Mouse (Mus musculus) lung, postnatal 0 days (tissue): ENCODE measurements around the gene Flad1. TPM values are rescaled to one million over a fixed set of nuclear protein-coding genes. Genes with fewer than 3 reads are reported as not detected.
A peak's percentile ranks its signal among the peaks of the same experiment; 100 is the strongest.

Experiments used
- ATAC-seq: fragments of 200-750 bp; cut with Nextera tagmentation; 2 replicates; pipeline ENCODE4 v1.8.0; 2017; ENCODE audit warnings: moderate library complexity
- DNase-seq: peaks from one replicate; pipeline ENCODE4 v3.0.0-alpha.2; 2016; ENCODE audit warnings: low spot score
- H3K27ac ChIP-seq: fragments of 300-500 bp; sonication (generic); 2 replicates; pipeline ENCODE4 v1.5.1; 2014; ENCODE audit warnings: antibody characterized with exemption, mild to moderate bottlenecking, low read length, mixed read lengths
- H3K27me3 ChIP-seq: fragments of 300-500 bp; sonication (generic); replicated peaks from 2 replicates; pipeline ENCODE4 v1.6.1; 2014; ENCODE audit warnings: low read length, mixed read lengths; ENCODE audit not compliant: insufficient read depth
- H3K36me3 ChIP-seq: fragments of 300-500 bp; sonication (generic); 2 replicates; pipeline ENCODE4 v1.6.1; 2014; ENCODE audit warnings: low read length, mixed read lengths; ENCODE audit not compliant: insufficient read depth
- H3K4me1 ChIP-seq: fragments of 300-500 bp; sonication (generic); 2 replicates; pipeline ENCODE4 v1.6.1; 2014; ENCODE audit warnings: antibody characterized with exemption, low read depth, low read length, mixed read lengths; ENCODE audit not compliant: insufficient read depth
- H3K4me2 ChIP-seq: fragments of 300-500 bp; sonication (generic); replicated peaks from 2 replicates; pipeline ENCODE4 v1.6.1; 2014; ENCODE audit warnings: low read depth, mild to moderate bottlenecking, low read length, moderate library complexity, mixed read lengths
- H3K4me3 ChIP-seq: fragments of 300-500 bp; sonication (generic); 2 replicates; pipeline ENCODE4 v1.5.1; 2014; ENCODE audit warnings: low read depth, low read length
- H3K9ac ChIP-seq: fragments of 300-500 bp; sonication (generic); replicated peaks from 2 replicates; pipeline ENCODE4 v1.6.1; 2014; ENCODE audit warnings: low read depth, mild to moderate bottlenecking
- H3K9me3 ChIP-seq: fragments of 300-500 bp; sonication (generic); 2 replicates; pipeline ENCODE4 v1.6.1; 2016; ENCODE audit warnings: low read length, mixed read lengths
- CTCF ChIP-seq: IDR thresholded peaks from 2 replicates; pipeline ENCODE4 v1.5.1; 2016; ENCODE audit warnings: antibody characterized with exemption, mild to moderate bottlenecking
- EP300 ChIP-seq: IDR thresholded peaks from 2 replicates; pipeline ENCODE4 v1.6.1; 2016; ENCODE audit warnings: antibody characterized with exemption, mild to moderate bottlenecking, control low read depth
- WGBS: fragments of 180-500 bp; shearing (Covaris S2); extraction: QIAGEN DNeasy Blood & Tissue Kit; methylation state at CpG from one replicate; pipeline ENCODE4 v1.1.7; 2014; 5-methylcytosine and 5-hydroxymethylcytosine counted together
- polyA plus RNA-seq: library from polyadenylated mRNA; unstranded; fragments of >200 nt; fragmentation: Nextera tagmentation; extraction: Ambion mirVana; gene quantifications from 2 replicates; pipeline ENCODE4 v1.2.1, GENCODE M21; 2015

The Flad1 gene
- polyA plus RNA-seq, 1 experiment from 2014 or later = 17.9 TPM

GRCm38 (mm10) chr3:89417840-89418169, 6.1 kb upstream of the Flad1 start:
- no peak overlapping the region for H3K9ac ChIP-seq
- peak overlapping the region; percentile 71 for H3K4me3 ChIP-seq
- peaks cover 15% of the 10 kb centered on the region; the same call in 1 of the 2 replicates for H3K4me1 ChIP-seq
- no peaks in the 10 kb centered on the region for H3K9me3 ChIP-seq
- DNase-seq = no peak
- H3K27me3 ChIP-seq = no peaks in the 10 kb centered on the region
- WGBS = 1% methylated on average over 20 of the region's 20 CpGs
- TF ChIP-seq EP300 (no peak), CTCF (no peak)
- H3K4me2 ChIP-seq = peak overlapping the region; percentile 87
- ATAC-seq = no peak
- no peaks in the 10 kb centered on the region for H3K36me3 ChIP-seq
- H3K27ac ChIP-seq = peak overlapping the region; percentile 38; the same call in 1 of the 2 replicates

DNA sequence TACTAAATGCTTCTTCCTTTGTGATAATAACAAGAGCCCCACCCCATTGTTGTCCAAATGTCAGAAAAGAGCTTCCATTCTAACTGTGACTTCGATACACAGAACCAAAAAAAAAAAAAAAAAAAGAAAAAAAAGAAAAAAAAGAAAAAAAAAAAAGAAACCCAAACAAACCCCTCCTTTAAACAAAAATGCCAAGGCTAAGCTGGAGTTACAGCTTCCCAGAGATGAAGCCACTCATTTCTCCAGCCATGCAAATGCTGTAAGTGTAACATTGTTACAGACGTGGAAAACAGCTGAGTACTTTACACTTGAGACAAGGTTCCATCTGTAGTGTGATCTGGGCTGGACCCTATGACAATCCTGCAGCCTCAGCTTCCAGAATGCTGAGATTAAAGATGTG, 5.5 kb upstream of the Flad1 start:
- DNase-seq = no peak
- Histone ChIP-seq H3K9me3 (no peaks in the 10 kb centered on the region), H3K4me1 (peaks cover 14% of the 10 kb centered on the region; the same call in 1 of the 2 replicates), H3K4me3 (peak overlapping the region; percentile 71; the same call in 1 of the 2 replicates), H3K4me2 (peak overlapping the region; percentile 87), H3K9ac (no peak overlapping the region), H3K27ac (no peak overlapping the region), H3K27me3 (no peaks in the 10 kb centered on the region), H3K36me3 (no peaks in the 10 kb centered on the region)
- WGBS = 12% methylated on average over 2 of the region's 2 CpGs
- TF ChIP-seq CTCF (no peak), EP300 (no peak)
- ATAC-seq = no peak

- TF ChIP-seq CTCF (no peak), EP300 (no peak)
- Histone ChIP-seq H3K36me3 (no peaks in the 10 kb centered on the region), H3K4me3 (no peak overlapping the region), H3K4me2 (no peak overlapping the region), H3K27me3 (no peaks in the 10 kb centered on the region), H3K9ac (no peak overlapping the region), H3K9me3 (no peaks in the 10 kb centered on the region), H3K4me1 (peaks cover 7% of the 10 kb centered on the region; the same call in 1 of the 2 replicates), H3K27ac (no peak overlapping the region)
- no peak for ATAC-seq
- no peak for DNase-seq
- 97% methylated on average over 8 of the region's 8 CpGs for WGBS
Measured at GRCm38 (mm10) chr3:89416158-89416557, 4.5 kb upstream of the Flad1 start.

DNA sequence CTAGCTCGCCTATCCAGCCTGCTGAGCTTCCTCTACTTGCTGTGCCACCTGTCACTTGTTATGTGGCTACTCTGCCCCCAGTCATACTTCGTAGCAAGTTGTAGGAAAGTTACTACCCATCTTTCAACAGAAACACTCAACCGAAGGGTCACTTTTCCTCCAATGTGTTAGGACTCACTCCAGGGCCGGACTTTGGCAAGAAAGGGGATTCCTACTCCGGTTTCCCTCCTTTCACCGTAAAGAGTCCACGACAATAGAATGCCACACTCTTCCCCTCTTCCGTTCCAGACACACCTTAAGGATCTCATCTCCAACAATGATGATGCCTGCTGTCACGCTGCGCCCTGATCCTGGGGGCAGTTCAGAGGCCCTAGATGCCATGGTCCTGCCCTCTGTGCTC, 806 bp downstream of the Flad1 start:
- Histone ChIP-seq H3K27me3 (no peaks in the 10 kb centered on the region), H3K36me3 (no peaks in the 10 kb centered on the region), H3K27ac (no peak overlapping the region), H3K9ac (peak overlapping the region; percentile 39; the same call in 1 of the 2 replicates), H3K4me1 (no peaks in the 10 kb centered on the region), H3K9me3 (no peaks in the 10 kb centered on the region), H3K4me3 (peak overlapping the region; percentile 53; the same call in 1 of the 2 replicates), H3K4me2 (peak overlapping the region; percentile 63)
- no peak for DNase-seq
- ATAC-seq = no peak
- WGBS = 76% methylated on average over 10 of the region's 10 CpGs
- TF ChIP-seq CTCF (no peak), EP300 (no peak)

DNA sequence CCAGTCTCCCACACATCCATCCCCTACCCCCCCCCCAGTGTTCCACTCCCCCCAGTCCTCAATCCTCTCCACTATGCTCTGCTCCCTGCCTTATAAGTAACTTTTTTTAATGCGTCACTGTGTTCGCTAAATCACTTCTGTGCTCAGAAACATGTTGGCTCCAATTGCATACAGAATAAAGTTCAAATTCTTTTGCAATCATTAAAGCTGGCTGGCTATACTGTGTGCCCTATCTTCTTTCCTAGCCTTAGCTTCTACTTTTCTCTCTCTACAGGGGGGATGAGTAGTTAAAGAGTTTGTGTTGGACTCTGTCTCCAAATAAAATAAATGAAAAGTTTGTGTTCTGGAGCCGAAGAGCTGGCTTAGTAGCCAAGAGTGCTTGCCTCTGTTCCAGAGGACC, 2.0 kb downstream of the Flad1 start:
- 93% methylated on average over 3 of the region's 3 CpGs for WGBS
- Histone ChIP-seq H3K9me3 (no peaks in the 10 kb centered on the region), H3K4me3 (no peak overlapping the region), H3K27ac (no peak overlapping the region), H3K36me3 (no peaks in the 10 kb centered on the region), H3K4me1 (no peaks in the 10 kb centered on the region), H3K9ac (no peak overlapping the region), H3K27me3 (no peaks in the 10 kb centered on the region), H3K4me2 (no peak overlapping the region)
- no peak for TF ChIP-seq EP300
- TF ChIP-seq CTCF = no peak
- no peak for DNase-seq
- no peak for ATAC-seq

- ATAC-seq (no peak), DNase-seq (no peak)
- TF ChIP-seq CTCF = no peak
- TF ChIP-seq EP300 = no peak
- no peak overlapping the region for H3K4me3 ChIP-seq
- no peaks in the 10 kb centered on the region for H3K4me1 ChIP-seq
- no peaks in the 10 kb centered on the region for H3K9me3 ChIP-seq
- no peaks in the 10 kb centered on the region for H3K27me3 ChIP-seq
- 64% methylated on average over 16 of the region's 16 CpGs for WGBS
- no peak overlapping the region for H3K4me2 ChIP-seq
- H3K9ac ChIP-seq = no peak overlapping the region
- peaks cover 3% of the 10 kb centered on the region; the same call in 1 of the 2 replicates for H3K36me3 ChIP-seq
- no peak overlapping the region for H3K27ac ChIP-seq
Measured at GRCm38 (mm10) chr3:89408448-89408847, 3.2 kb downstream of the Flad1 start.

DNA sequence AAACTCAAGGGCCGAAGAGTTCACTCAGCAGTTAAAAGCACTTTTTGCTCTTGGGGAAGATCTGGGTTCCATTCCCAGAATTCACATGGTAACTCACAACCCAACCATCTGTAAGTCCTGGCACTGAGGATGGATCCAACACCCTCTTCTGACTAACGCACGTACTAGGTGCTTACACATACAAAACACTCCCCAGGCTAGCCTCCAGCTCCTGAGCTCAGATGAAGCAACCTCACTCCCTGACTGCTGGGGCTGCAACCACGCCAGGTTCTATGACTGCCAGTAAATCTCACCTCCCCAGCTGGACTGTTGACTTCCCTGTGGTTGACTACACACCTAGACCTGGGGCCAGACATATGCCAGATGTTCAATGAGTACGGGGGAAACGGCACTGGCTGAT, 4.8 kb downstream of the Flad1 start:
- no peaks in the 10 kb centered on the region for H3K9me3 ChIP-seq
- H3K27ac ChIP-seq = no peak overlapping the region
- no peak overlapping the region for H3K9ac ChIP-seq
- ATAC-seq (no peak), DNase-seq (no peak)
- WGBS = 79% methylated on average over 6 of the region's 6 CpGs
- H3K4me1 ChIP-seq = no peaks in the 10 kb centered on the region
- no peaks in the 10 kb centered on the region for H3K27me3 ChIP-seq
- H3K4me2 ChIP-seq = no peak overlapping the region
- no peak overlapping the region for H3K4me3 ChIP-seq
- TF ChIP-seq CTCF (no peak), EP300 (no peak)
- peaks cover 12% of the 10 kb centered on the region; the same call in 1 of the 2 replicates for H3K36me3 ChIP-seq
